Mouse (Mus musculus) embryonic fibroblast, embryonic 13.5 days (primary cell): ENCODE results near the gene Gsx2.

Experiments
- CTCF ChIP-seq: IDR thresholded peaks from 2 replicates; pipeline ENCODE4 v1.5.1; 2011; ENCODE audit warnings: mild to moderate bottlenecking, control low read depth, low read length, moderate library complexity, borderline replicate concordance; ENCODE audit not compliant: insufficient read depth
- POLR2A ChIP-seq: IDR thresholded peaks from 2 replicates; pipeline ENCODE4 v1.6.1; 2011; ENCODE audit warnings: low read depth, mild to moderate bottlenecking, control low read depth, low read length, moderate library complexity

- no peak for TF ChIP-seq CTCF
- TF ChIP-seq POLR2A = no peak
Measured at GRCm38 (mm10) chr5:75077051-75077380, 1.6 kb downstream of the Gsx2 start.
